Mouse (Mus musculus) brain, embryonic 14.5 days (tissue): ENCODE results near the gene Rbp7.
A peak's percentile ranks its signal among the peaks of the same experiment; 100 is the strongest.

Experiments used
- CTCF ChIP-seq: fragments of 200-500 bp; IDR thresholded peaks from 2 replicates; pipeline ENCODE4 v1.5.1; 2012; ENCODE audit warnings: inconsistent platforms, mild to moderate bottlenecking, moderate library complexity, borderline replicate concordance; ENCODE audit not compliant: insufficient read depth, insufficient read length; ENCODE audit errors: extremely low read depth
- POLR2A ChIP-seq: fragments of 200-500 bp; IDR thresholded peaks from 2 replicates; pipeline ENCODE4 v1.6.1; 2012; ENCODE audit warnings: mild to moderate bottlenecking, inconsistent platforms, borderline replicate concordance; ENCODE audit not compliant: poor library complexity, insufficient read depth, insufficient read length, severe bottlenecking; ENCODE audit errors: extremely low read depth

GRCm38 (mm10) chr4:149444964-149445701 lies 9.6 kb downstream of the Rbp7 start:
- TF ChIP-seq POLR2A (peak; percentile 59; the same call in 1 of the 2 replicates), CTCF (peak; percentile 91)
